19 mouse cellular contexts compared by ENCODE assay signal in genomic region chr10:98948096-98948495, GRCm38 (mm10). TPM values are rescaled to one million over a fixed set of nuclear protein-coding genes. Genes with fewer than 3 reads are reported as not detected.
DNase-seq lines count a peak whose midpoint lies in the region; ATAC-seq and TF ChIP-seq lines count a peak whose summit lies in the region.
"Had no signal": no experiment of that assay in that cellular context is flagged by ENCODE, and none has a peak within 500 bp of the region (broad histone marks: within the 10 kb centered on the region; RNA-seq: fewer than 3 reads in every experiment).

No protein-coding gene starts in this region.

- H3K9ac ChIP-seq in midbrain, embryonic 14.5 days (replicated peaks; ENCODE audit: low read length) = no peak overlapping the region
- no peak overlapping the region for H3K9ac ChIP-seq in midbrain, embryonic 15.5 days
- H3K9ac ChIP-seq: forebrain, embryonic 12.5 days; heart, embryonic 12.5 days; intestine, embryonic 15.5 days; liver, embryonic 14.5 days; midbrain, embryonic 13.5 days had no signal

- no peaks in the 10 kb centered on the region for H3K9me3 ChIP-seq in midbrain, embryonic 14.5 days (ENCODE audit: control insufficient read depth, low read length)
- no peaks in the 10 kb centered on the region for H3K9me3 ChIP-seq in midbrain, embryonic 15.5 days
- H3K9me3 ChIP-seq: forebrain, embryonic 12.5 days; heart, embryonic 12.5 days; intestine, embryonic 15.5 days; midbrain, embryonic 13.5 days had no signal

- H3K4me1 ChIP-seq in midbrain, embryonic 14.5 days (ENCODE audit: control insufficient read depth, insufficient read depth, low read length) = peaks cover 9% of the 10 kb centered on the region; the same call in 1 of the 2 replicates
- H3K4me1 ChIP-seq in midbrain, embryonic 15.5 days = peaks cover 11% of the 10 kb centered on the region
- H3K4me1 ChIP-seq: forebrain, embryonic 12.5 days had no signal

- H3K36me3 ChIP-seq in midbrain, embryonic 14.5 days (ENCODE audit: control insufficient read depth, insufficient read depth, low read length) = no peaks in the 10 kb centered on the region
- H3K36me3 ChIP-seq in midbrain, embryonic 15.5 days (replicated peaks) = no peaks in the 10 kb centered on the region
- H3K36me3 ChIP-seq: forebrain, embryonic 12.5 days; heart, embryonic 12.5 days; intestine, embryonic 15.5 days; midbrain, embryonic 13.5 days had no signal

- TF ChIP-seq CTCF in left cerebral cortex, adult 2 months (IDR thresholded peaks at IDR 0.05) = no peak

- intact Hi-C loops in left cerebral cortex, adult 2 months (cut with DNase I) = no loop called here

- no peak for ATAC-seq in midbrain, embryonic 14.5 days (ENCODE audit: low FRiP score, low TSS enrichment)
- no peak for ATAC-seq in midbrain, embryonic 15.5 days (replicated peaks)
- peak; percentile 56 for ATAC-seq in neutrophil, adult 5-6 weeks (ENCODE audit: extremely low read depth, insufficient number of reproducible peaks, low FRiP score, poor library complexity, severe bottlenecking)
- ATAC-seq: intestine, embryonic 15.5 days; midbrain, embryonic 13.5 days had no signal

- H3K27me3 ChIP-seq in midbrain, embryonic 14.5 days (ENCODE audit: control insufficient read depth, insufficient read depth, low read length) = no peaks in the 10 kb centered on the region
- no peaks in the 10 kb centered on the region for H3K27me3 ChIP-seq in midbrain, embryonic 15.5 days (replicated peaks)
- H3K27me3 ChIP-seq: CH12.LX; forebrain, embryonic 12.5 days; heart, embryonic 12.5 days; intestine, embryonic 15.5 days; midbrain, embryonic 13.5 days had no signal

- H3K4me2 ChIP-seq in midbrain, embryonic 14.5 days (ENCODE audit: low read length) = no peak overlapping the region
- no peak overlapping the region for H3K4me2 ChIP-seq in midbrain, embryonic 15.5 days
- H3K4me2 ChIP-seq: forebrain, embryonic 12.5 days; heart, embryonic 12.5 days; intestine, embryonic 15.5 days; midbrain, embryonic 13.5 days had no signal

- no peak overlapping the region for H3K4me3 ChIP-seq in left cerebral cortex, adult 2 months
- H3K4me3 ChIP-seq in midbrain, embryonic 14.5 days (replicated peaks; ENCODE audit: low read depth, low read length) = no peak overlapping the region
- H3K4me3 ChIP-seq in midbrain, embryonic 15.5 days = no peak overlapping the region
- H3K4me3 ChIP-seq: forebrain, embryonic 12.5 days; gastrocnemius, adult 2 months; heart, embryonic 12.5 days; intestine, embryonic 15.5 days; midbrain, embryonic 13.5 days had no signal

- H3K27ac ChIP-seq in left cerebral cortex, adult 2 months = peak overlapping the region; percentile 24
- H3K27ac ChIP-seq in midbrain, embryonic 14.5 days (replicated peaks; ENCODE audit: low read depth, low read length) = no peak overlapping the region
- H3K27ac ChIP-seq in midbrain, embryonic 15.5 days = no peak overlapping the region
- H3K27ac ChIP-seq: forebrain, embryonic 12.5 days; gastrocnemius, adult 2 months; intestine, embryonic 15.5 days; kidney, postnatal 0 days; liver, embryonic 14.5 days; midbrain, embryonic 13.5 days had no signal

- peak; percentile 13 for DNase-seq in adrenal gland, adult 8-10 months
- no peak for DNase-seq in adrenal gland, adult 2 months
- DNase-seq in left cerebral cortex, adult 2 months (ENCODE audit: extremely low spot score in 1 of 2, low spot score in 2 of 2) = no peak
- no peak for DNase-seq in left cerebral cortex, adult 9 months (ENCODE audit: low spot score in 2 of 2)
- DNase-seq in midbrain, embryonic 14.5 days = peak; percentile 8
- no peak for DNase-seq in gastrocnemius, postnatal 10 days
- DNase-seq: cerebellum, adult 2 months; gastrocnemius, adult 2 months; heart, postnatal 4 days; right cerebral cortex, postnatal 25 days had no signal

- 77% methylated on average over 5 of the region's 5 CpGs for WGBS in midbrain, embryonic 14.5 days
- WGBS in midbrain, embryonic 15.5 days = 67% methylated on average over 5 of the region's 5 CpGs

RNA-seq across cellular contexts. Expression of gene Atp2b1, which starts 33.9 kb away (rescaled TPM):
- 10 to 100 TPM; 48.0 to 69.1 (median 53.3) TPM for total RNA-seq in adrenal gland, adult 8-10 months (2022)
- 10 to 100 TPM; 41.6 to 49.3 TPM for total RNA-seq in adrenal gland, adult 2 months (2021)
- 2.6 and 3.1 TPM in 2 replicates for polyA plus RNA-seq in adrenal gland, adult 2 months (2012; rRNA removed)
- 100 to 1,000 TPM; 686 to 742 TPM for total RNA-seq in left cerebral cortex, adult 2 months (2021)
- 214 and 229 TPM in 2 replicates for polyA plus RNA-seq in midbrain, embryonic 14.5 days (2014; fragmentation: Nextera tagmentation; extraction: Ambion mirVana)
- polyA plus RNA-seq in midbrain, embryonic 15.5 days (2015; fragmentation: Nextera tagmentation; extraction: Ambion mirVana) = 216 and 232 TPM in 2 replicates
- 216 and 258 TPM in 2 replicates for total RNA-seq in neutrophil, adult 5-6 weeks (2017)
- 10 to 100 TPM; 69.6 to 77.5 TPM for total RNA-seq in gastrocnemius, postnatal 10 days (2021)

Comparison
In these comparisons a context has a peak if more than half of its experiments do, and no peak if none do; other contexts are left out.
1. DNase-seq: peak in adrenal gland, adult 8-10 months (single experiment) and midbrain, embryonic 14.5 days (single experiment); none in adrenal gland, adult 2 months (single experiment), left cerebral cortex, adult 2 months (0 of 2), left cerebral cortex, adult 9 months (0 of 2) and gastrocnemius, postnatal 10 days (single experiment).